Mouse (Mus musculus) MEL (cell line): ENCODE data around the gene Ripk3. TPM values are rescaled to one million over a fixed set of nuclear protein-coding genes. Genes with fewer than 3 reads are reported as not detected.

Experiments used
- DNase-seq: peaks from one replicate; pipeline ENCODE4 v3.0.0; 2011; ENCODE audit warnings: low read depth, low spot score
- H3K27ac ChIP-seq: 2 replicates; pipeline ENCODE4 v1.5.1; 2012; ENCODE audit warnings: low read depth, mild to moderate bottlenecking, control low read depth, low read length, moderate library complexity; ENCODE audit not compliant: control insufficient read depth
- H3K27me3 ChIP-seq, 2 experiments: fragments of 150-350 bp in 1 of 2; sonication (generic) in 1 of 2; 2 replicates each; pipeline ENCODE4 v1.6.1; 2012; ENCODE audit warnings: low read length in 2 of 2, mild to moderate bottlenecking in 2 of 2, improper control_type of control experiment in 1 of 2, moderate library complexity in 1 of 2; ENCODE audit not compliant: insufficient read depth in 2 of 2, control insufficient read depth in 1 of 2
- H3K36me3 ChIP-seq, 2 experiments: 2 replicates each; pipeline ENCODE4 v1.6.1; 2012 to 2014; ENCODE audit warnings: low read length in 2 of 2, improper control_type of control experiment in 1 of 2, inconsistent platforms in 1 of 2, mild to moderate bottlenecking in 1 of 2; ENCODE audit not compliant: insufficient read depth in 2 of 2, control insufficient read depth in 1 of 2
- H3K4me1 ChIP-seq, 2 experiments: fragments of 150-350 bp in 1 of 2; sonication (generic) in 1 of 2; 2 replicates each; pipeline ENCODE4 v1.6.1; 2012; ENCODE audit warnings: low read length in 2 of 2, improper control_type of control experiment in 1 of 2, mild to moderate bottlenecking in 1 of 2; ENCODE audit not compliant: insufficient read depth in 2 of 2, control insufficient read depth in 1 of 2
- H3K4me3 ChIP-seq, 2 experiments: fragments of 150-350 bp in 1 of 2; sonication (generic) in 1 of 2; 2 replicates each; pipeline ENCODE4 v1.5.1; 2012; ENCODE audit warnings: low read depth in 2 of 2, low read length in 2 of 2, mild to moderate bottlenecking in 2 of 2, moderate library complexity in 2 of 2, control low read depth in 1 of 2, improper control_type of control experiment in 1 of 2; ENCODE audit not compliant: control insufficient read depth in 1 of 2, insufficient read depth in 1 of 2
- H3K79me2 ChIP-seq: 2 replicates; pipeline ENCODE4 v1.6.1; 2012; ENCODE audit warnings: mild to moderate bottlenecking, low read length, moderate library complexity; ENCODE audit not compliant: control insufficient read depth, poor library complexity, insufficient read depth
- H3K9ac ChIP-seq: 2 replicates; pipeline ENCODE4 v1.6.1; 2012; ENCODE audit warnings: low read depth, mild to moderate bottlenecking, control low read depth, low read length, moderate library complexity; ENCODE audit not compliant: control insufficient read depth, poor library complexity, severe bottlenecking
- H3K9me3 ChIP-seq: fragments of 150-350 bp; sonication (generic); replicated peaks from 2 replicates; pipeline ENCODE4 v1.6.1; 2012; ENCODE audit warnings: mild to moderate bottlenecking, low read length, improper control_type of control experiment, moderate library complexity; ENCODE audit not compliant: insufficient read depth
- BHLHE40 ChIP-seq: IDR thresholded peaks from 2 replicates; pipeline ENCODE4 v1.6.1; 2012; ENCODE audit warnings: low read depth, mild to moderate bottlenecking, inconsistent platforms, low read length, improper control_type of control experiment, borderline replicate concordance
- CHD1 ChIP-seq: IDR thresholded peaks from 2 replicates; pipeline ENCODE4 v1.6.1; 2012; ENCODE audit warnings: low read depth, mild to moderate bottlenecking, inconsistent platforms, low read length, improper control_type of control experiment
- CTCF ChIP-seq, 3 experiments: IDR thresholded peaks in 2 of 3; conservative IDR thresholded peaks in 1 of 3; 2 replicates each; pipeline ENCODE4 v1.5.1; 2011 to 2012; ENCODE audit warnings: low read length in 3 of 3, low read depth in 2 of 3, mild to moderate bottlenecking in 2 of 3, improper control_type of control experiment in 1 of 3, inconsistent platforms in 1 of 3, mixed read lengths in 1 of 3, moderate library complexity in 1 of 3; ENCODE audit not compliant: control insufficient read depth in 1 of 3, insufficient read depth in 1 of 3, poor library complexity in 1 of 3, severe bottlenecking in 1 of 3
- E2F4 ChIP-seq: IDR thresholded peaks from 2 replicates; pipeline ENCODE4 v1.6.1; 2011; ENCODE audit warnings: low read depth, low read length, improper control_type of control experiment, borderline replicate concordance
- ELF1 ChIP-seq: IDR thresholded peaks from 2 replicates; pipeline ENCODE4 v1.6.1; 2014; ENCODE audit warnings: low read depth, mild to moderate bottlenecking, inconsistent platforms, low read length, improper control_type of control experiment, moderate library complexity
- ETS1 ChIP-seq: IDR thresholded peaks from 2 replicates; pipeline ENCODE4 v1.6.1; 2012; ENCODE audit warnings: low read depth, mild to moderate bottlenecking, inconsistent platforms, low read length, improper control_type of control experiment, moderate library complexity
- GATA1 ChIP-seq: IDR thresholded peaks from 2 replicates; pipeline ENCODE4 v1.6.1; 2011; ENCODE audit warnings: low read depth, low read length, improper control_type of control experiment
- JUND ChIP-seq: IDR thresholded peaks from 2 replicates; pipeline ENCODE4 v1.6.1; 2011; ENCODE audit warnings: low read depth, mild to moderate bottlenecking, improper control_type of control experiment, low read length
- KAT2A ChIP-seq: conservative IDR thresholded peaks from 2 replicates; pipeline ENCODE4 v1.6.1; 2012; ENCODE audit warnings: low read depth, low read length, improper control_type of control experiment, inconsistent platforms
- MAFK ChIP-seq: IDR thresholded peaks from 2 replicates; pipeline ENCODE4 v1.6.1; 2011; ENCODE audit warnings: low read depth, mild to moderate bottlenecking, low read length, improper control_type of control experiment, borderline replicate concordance
- MXI1 ChIP-seq: IDR thresholded peaks from 2 replicates; pipeline ENCODE4 v1.6.1; 2011; ENCODE audit warnings: mild to moderate bottlenecking, low read depth, low read length, improper control_type of control experiment
- NELFE ChIP-seq: IDR thresholded peaks from 2 replicates; pipeline ENCODE4 v1.6.1; 2011; ENCODE audit warnings: low read depth, low read length, improper control_type of control experiment
- POLR2A ChIP-seq, 2 experiments: IDR thresholded peaks; 2 replicates each; pipeline ENCODE4 v1.6.1; 2011 to 2012; ENCODE audit warnings: low read length in 2 of 2, mild to moderate bottlenecking in 2 of 2, control low read depth in 1 of 2, improper control_type of control experiment in 1 of 2, low read depth in 1 of 2, moderate library complexity in 1 of 2; ENCODE audit not compliant: control insufficient read depth in 1 of 2, insufficient read depth in 1 of 2, poor library complexity in 1 of 2
- POLR2AphosphoS2 ChIP-seq: IDR thresholded peaks from 2 replicates; pipeline ENCODE4 v1.6.1; 2011; ENCODE audit warnings: low read length, improper control_type of control experiment
- POLR2AphosphoS5 ChIP-seq: IDR thresholded peaks from 2 replicates; pipeline ENCODE4 v1.6.1; 2012; ENCODE audit warnings: low read depth, borderline replicate concordance, mild to moderate bottlenecking, inconsistent platforms, low read length, moderate library complexity, mixed read lengths
- RAD21 ChIP-seq: IDR thresholded peaks from 2 replicates; pipeline ENCODE4 v1.6.1; 2011; ENCODE audit warnings: mild to moderate bottlenecking, low read depth, low read length, improper control_type of control experiment
- RCOR1 ChIP-seq: IDR thresholded peaks from 2 replicates; pipeline ENCODE4 v1.6.1; 2012; ENCODE audit warnings: low read depth, mild to moderate bottlenecking, inconsistent platforms, low read length, improper control_type of control experiment
- TAL1 ChIP-seq: IDR thresholded peaks from 2 replicates; pipeline ENCODE4 v1.6.1; 2012; ENCODE audit warnings: mild to moderate bottlenecking, inconsistent platforms, low read length, moderate library complexity, mixed read lengths
- TCF12 ChIP-seq: IDR thresholded peaks from 2 replicates; pipeline ENCODE4 v1.6.1; 2014; ENCODE audit warnings: low read depth, mild to moderate bottlenecking, inconsistent platforms, low read length, improper control_type of control experiment, moderate library complexity
- UBTF ChIP-seq: IDR thresholded peaks from 2 replicates; pipeline ENCODE4 v1.6.1; 2012; ENCODE audit warnings: low read depth, mild to moderate bottlenecking, inconsistent platforms, low read length, improper control_type of control experiment, moderate library complexity, borderline replicate concordance; ENCODE audit not compliant: insufficient read depth
- USF1 ChIP-seq: IDR thresholded peaks from 2 replicates; pipeline ENCODE4 v1.6.1; 2014; ENCODE audit warnings: low read depth, mild to moderate bottlenecking, inconsistent platforms, low read length, improper control_type of control experiment, moderate library complexity
- ZNF384 ChIP-seq: IDR thresholded peaks from 2 replicates; pipeline ENCODE4 v1.6.1; 2012; ENCODE audit warnings: low read depth, mild to moderate bottlenecking, inconsistent platforms, low read length, improper control_type of control experiment
- polyA plus RNA-seq, 2 experiments: library from polyadenylated mRNA; stranded (reverse) in 1 of 2; unstranded in 1 of 2; fragments of >175 nt in 1 of 2; fragments of >200 nt in 1 of 2; gene quantifications; 2 replicates each; pipeline versions ENCODE4 v1.2.1 to v1.2.4; 2012; ENCODE audit warnings: low replicate concordance in 2 of 2, low read depth in 1 of 2; ENCODE audit not compliant: insufficient read length in 2 of 2, insufficient read depth in 1 of 2, missing spikeins in 1 of 2
- total RNA-seq: library from RNA; depleted of rRNA; stranded (reverse); fragments of 300-350 nt; gene quantifications from 2 replicates; pipeline ENCODE4 v1.2.3, GENCODE M21; 2012

The Ripk3 gene
- total and polyA plus RNA-seq, 3 experiments: 67.1 to 124 (median 123) TPM

DNA sequence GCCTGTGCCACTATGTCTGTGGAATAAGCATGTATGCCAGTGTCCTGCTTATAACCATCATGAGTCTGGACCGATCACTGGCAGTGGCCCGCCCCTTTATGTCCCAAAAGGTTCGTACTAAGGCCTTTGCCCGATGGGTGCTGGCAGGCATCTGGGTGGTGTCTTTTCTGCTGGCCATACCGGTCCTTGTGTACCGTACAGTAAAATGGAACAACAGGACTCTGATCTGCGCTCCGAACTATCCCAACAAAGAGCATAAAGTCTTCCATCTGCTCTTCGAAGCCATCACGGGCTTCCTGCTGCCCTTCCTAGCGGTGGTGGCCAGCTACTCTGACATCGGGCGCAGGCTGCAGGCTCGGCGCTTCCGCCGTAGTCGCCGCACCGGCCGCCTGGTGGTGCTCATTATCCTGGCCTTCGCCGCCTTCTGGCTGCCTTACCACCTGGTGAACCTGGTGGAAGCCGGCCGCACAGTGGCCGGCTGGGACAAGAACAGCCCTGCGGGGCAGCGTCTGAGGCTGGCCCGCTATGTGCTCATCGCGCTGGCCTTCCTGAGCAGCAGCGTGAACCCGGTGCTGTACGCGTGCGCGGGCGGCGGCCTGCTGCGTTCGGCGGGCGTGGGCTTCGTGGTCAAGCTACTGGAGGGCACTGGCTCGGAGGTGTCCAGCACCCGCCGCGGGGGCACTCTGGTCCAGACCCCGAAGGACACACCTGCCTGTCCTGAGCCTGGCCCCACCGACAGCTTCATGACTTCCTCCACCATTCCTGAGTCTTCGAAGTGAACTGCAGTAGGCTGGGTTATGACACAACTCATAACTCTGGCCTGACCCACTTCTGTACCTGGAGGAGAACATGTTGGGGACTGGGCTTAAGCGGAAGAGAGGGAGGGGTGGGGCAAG lies 20.9 kb downstream of the Ripk3 start:
- Histone ChIP-seq H3K4me1 (peaks cover 9 to 49% of the 10 kb centered on the region in 2 experiments), H3K27me3 (no peaks in the 10 kb centered on the region), H3K9me3 (no peaks in the 10 kb centered on the region), H3K79me2 (peaks cover 2% of the 10 kb centered on the region; the same call in 1 of the 2 replicates), H3K36me3 (peaks cover 0 to 18% of the 10 kb centered on the region in 2 experiments; a peak in 2 of 4 replicates), H3K9ac (no peak overlapping the region), H3K27ac (no peak overlapping the region), H3K4me3 (no peak overlapping the region)
- DNase-seq: no peak
- TF ChIP-seq POLR2A (IDR thresholded peaks at IDR 0.05; ENCODE audit: control insufficient read depth in 1 of 2, insufficient read depth in 1 of 2, low read depth in 1 of 2, low read length in 2 of 2, poor library complexity in 1 of 2) (0 out of 4 replicates have a peak, but pooled peaks of 1 of the 2 experiments have one; percentile 16), KAT2A (no peak), USF1 (no peak), GATA1 (no peak), NELFE (no peak), ZNF384 (no peak), CTCF (IDR thresholded peaks at IDR 0.05 in 2 of 3, conservative IDR thresholded peaks at IDR 0.05 in 1 of 3; ENCODE audit: control insufficient read depth in 1 of 3, insufficient read depth in 1 of 3, low read depth in 2 of 3, low read length in 3 of 3, poor library complexity in 1 of 3, severe bottlenecking in 1 of 3) (no peak), E2F4 (no peak)

DNA sequence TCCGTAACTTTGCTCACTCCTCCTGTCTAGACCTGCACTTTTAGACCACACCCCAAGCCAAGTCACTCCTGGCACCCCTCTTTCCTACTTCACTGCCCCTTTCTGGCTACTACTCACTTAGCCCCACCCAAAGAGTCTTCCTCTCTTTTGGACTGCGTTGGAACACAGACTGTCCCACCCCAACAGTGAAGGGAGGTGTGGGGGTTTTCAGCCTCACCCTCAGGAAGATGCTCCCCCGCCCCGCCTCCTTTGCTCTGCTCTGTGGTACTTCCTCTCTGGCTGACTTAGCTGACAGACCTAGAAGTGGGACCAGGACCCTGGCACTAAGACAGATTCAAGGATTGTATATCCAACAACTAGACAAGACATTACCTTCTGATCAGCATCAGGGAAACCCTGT lies 23.0 kb downstream of the Ripk3 start, which contains the start of gene Ltb4r1:
Gene Ltb4r1 (plus strand): TSS at position 267 of the 400 bp plus-strand sequence.
- Histone ChIP-seq H3K36me3 (peaks cover 0 to 18% of the 10 kb centered on the region in 2 experiments; a peak in 2 of 4 replicates), H3K27ac (no peak within 1 kb of the TSS; the same call in 1 of the 2 replicates), H3K79me2 (peaks cover 2% of the 10 kb centered on the region; the same call in 1 of the 2 replicates), H3K9ac (no peak within 1 kb of the TSS), H3K4me3 (no peak within 1 kb of the TSS), H3K9me3 (no peaks in the 10 kb centered on the region), H3K4me1 (peaks cover 9 to 49% of the 10 kb centered on the region in 2 experiments), H3K27me3 (no peaks in the 10 kb centered on the region)
- DNase-seq: peak; percentile 67
- TF ChIP-seq MXI1 (no peak), TAL1 (no peak), TCF12 (no peak), ELF1 (no peak), MAFK (no peak), ETS1 (no peak), ZNF384 (no peak), RAD21 (no peak), CHD1 (no peak), POLR2AphosphoS5 (no peak), E2F4 (no peak), KAT2A (no peak), POLR2AphosphoS2 (no peak), NELFE (no peak), JUND (no peak), RCOR1 (no peak), UBTF (no peak), BHLHE40 (no peak)
